ENCODE assay signal across 9 mouse cellular contexts in genomic region chr10:96132161-96132560, GRCm38 (mm10). TPM values are rescaled to one million over a fixed set of nuclear protein-coding genes. Genes with fewer than 3 reads are reported as not detected.
DNase-seq lines count a peak whose midpoint lies in the region; ATAC-seq and TF ChIP-seq lines count a peak whose summit lies in the region.
"Had no signal": no experiment of that assay in that cellular context is flagged by ENCODE, and none has a peak within 500 bp of the region (broad histone marks: within the 10 kb centered on the region; RNA-seq: fewer than 3 reads in every experiment).

No protein-coding gene starts in this region.

- peak; percentile 42 to 44 for DNase-seq in B cell, adult 2 months
- peak; percentile 25 to 51 for DNase-seq in adrenal gland, adult 18-20 months (ENCODE audit: low spot score in 2 of 2)
- DNase-seq in embryo, embryonic 10 days (ENCODE audit: low spot score), result peak; percentile 75
- DNase-seq in limb, embryonic 14.5 days (ENCODE audit: low spot score), result peak; percentile 50
- DNase-seq in neural tube, embryonic 11.5 days (ENCODE audit: low spot score), result peak; percentile 61
- DNase-seq in thymus, postnatal 14 days, result peak; percentile 57

- no peaks in the 10 kb centered on the region for H3K36me3 ChIP-seq in kidney, embryonic 16.5 days (ENCODE audit: insufficient read depth, low read length)
- no peaks in the 10 kb centered on the region for H3K36me3 ChIP-seq in limb, embryonic 14.5 days (ENCODE audit: control insufficient read depth, insufficient read depth, low read length)
- H3K36me3 ChIP-seq in neural tube, embryonic 11.5 days (ENCODE audit: control insufficient read depth, insufficient read depth, low read length), result no peaks in the 10 kb centered on the region
- H3K36me3 ChIP-seq: embryonic facial prominence, embryonic 12.5 days had no signal

- 20% methylated on average over 6 of the region's 6 CpGs for WGBS in kidney, embryonic 16.5 days
- 25% methylated on average over 6 of the region's 6 CpGs for WGBS in limb, embryonic 14.5 days
- 44% methylated on average over 6 of the region's 6 CpGs for WGBS in neural tube, embryonic 11.5 days

- no peaks in the 10 kb centered on the region for H3K9me3 ChIP-seq in kidney, embryonic 16.5 days (ENCODE audit: low read length)
- no peaks in the 10 kb centered on the region for H3K9me3 ChIP-seq in limb, embryonic 14.5 days (ENCODE audit: control insufficient read depth, low read length)
- no peaks in the 10 kb centered on the region for H3K9me3 ChIP-seq in neural tube, embryonic 11.5 days (ENCODE audit: control insufficient read depth, low read length)
- H3K9me3 ChIP-seq: embryonic facial prominence, embryonic 12.5 days had no signal

- H3K27ac ChIP-seq in kidney, embryonic 16.5 days (ENCODE audit: low read length), result no peak overlapping the region
- no peak overlapping the region for H3K27ac ChIP-seq in limb, embryonic 14.5 days (replicated peaks; ENCODE audit: low read depth, low read length)
- H3K27ac ChIP-seq in neural tube, embryonic 11.5 days (ENCODE audit: low read depth, low read length), result no peak overlapping the region
- H3K27ac ChIP-seq: embryonic facial prominence, embryonic 12.5 days had no signal

- no peak overlapping the region for H3K4me3 ChIP-seq in kidney, embryonic 16.5 days (ENCODE audit: low read length)
- H3K4me3 ChIP-seq in limb, embryonic 14.5 days (replicated peaks; ENCODE audit: low read length), result no peak overlapping the region
- no peak overlapping the region for H3K4me3 ChIP-seq in neural tube, embryonic 11.5 days (ENCODE audit: low read depth, low read length)
- H3K4me3 ChIP-seq: embryonic facial prominence, embryonic 12.5 days had no signal

- no peak overlapping the region for H3K4me2 ChIP-seq in kidney, embryonic 16.5 days (replicated peaks; ENCODE audit: low read depth, low read length)
- no peak overlapping the region for H3K4me2 ChIP-seq in limb, embryonic 14.5 days (replicated peaks; ENCODE audit: low read depth, low read length, severe bottlenecking)
- H3K4me2 ChIP-seq in neural tube, embryonic 11.5 days (ENCODE audit: low read depth), result no peak overlapping the region
- H3K4me2 ChIP-seq: embryonic facial prominence, embryonic 12.5 days had no signal

- TF ChIP-seq POLR2A in limb, embryonic 14.5 days (IDR thresholded peaks at IDR 0.05; ENCODE audit: borderline replicate concordance, extremely low read depth, insufficient read depth, insufficient read length), result no peak

- H3K4me1 ChIP-seq in kidney, embryonic 16.5 days (ENCODE audit: insufficient read depth, low read length), result no peaks in the 10 kb centered on the region
- no peaks in the 10 kb centered on the region for H3K4me1 ChIP-seq in limb, embryonic 14.5 days (ENCODE audit: control insufficient read depth, insufficient read depth, low read length)
- no peaks in the 10 kb centered on the region for H3K4me1 ChIP-seq in neural tube, embryonic 11.5 days (ENCODE audit: control insufficient read depth, insufficient read depth, low read length)

- H3K27me3 ChIP-seq in kidney, embryonic 16.5 days (ENCODE audit: insufficient read depth, low read length), result no peaks in the 10 kb centered on the region
- H3K27me3 ChIP-seq in limb, embryonic 14.5 days (ENCODE audit: control insufficient read depth, insufficient read depth, low read length), result no peaks in the 10 kb centered on the region
- H3K27me3 ChIP-seq in neural tube, embryonic 11.5 days (ENCODE audit: control insufficient read depth, insufficient read depth, low read length), result no peaks in the 10 kb centered on the region
- H3K27me3 ChIP-seq: embryonic facial prominence, embryonic 12.5 days had no signal

- H3K9ac ChIP-seq in kidney, embryonic 16.5 days (replicated peaks; ENCODE audit: low read length), result no peak overlapping the region
- no peak overlapping the region for H3K9ac ChIP-seq in limb, embryonic 14.5 days (ENCODE audit: low read depth, low read length, severe bottlenecking)
- no peak overlapping the region for H3K9ac ChIP-seq in neural tube, embryonic 11.5 days (ENCODE audit: low read length)
- H3K9ac ChIP-seq: embryonic facial prominence, embryonic 12.5 days had no signal

- ATAC-seq in granulocyte monocyte progenitor cell, adult 5-6 weeks (replicated peaks; ENCODE audit: poor library complexity, severe bottlenecking), result peak; percentile 85
- peak; percentile 57; the same call in 1 of the 2 replicates for ATAC-seq in kidney, embryonic 16.5 days (ENCODE audit: low FRiP score, low TSS enrichment)
- ATAC-seq in limb, embryonic 14.5 days (ENCODE audit: low FRiP score, low read depth), result 0 out of 2 replicates have a peak, but pooled peaks have one; percentile 44
- ATAC-seq in neural tube, embryonic 11.5 days (ENCODE audit: insufficient read depth, low FRiP score, low TSS enrichment), result peak; percentile 53; the same call in 1 of the 2 replicates

RNA-seq across cellular contexts. Expression of gene Gm5426, which starts 4.2 kb away (rescaled TPM):
- not detected for total RNA-seq in adrenal gland, adult 18-20 months (2021)
- not detected in 2 replicates for total RNA-seq in granulocyte monocyte progenitor cell, adult 5-6 weeks (2014; fragmentation: Nextera tagmentation)
- total RNA-seq in granulocyte monocyte progenitor cell, adult 5-6 weeks (2017), result not detected in 2 replicates
- not detected in 2 replicates for polyA plus RNA-seq in kidney, embryonic 16.5 days (2015; fragmentation: Nextera tagmentation; extraction: Ambion mirVana)
- polyA plus RNA-seq in limb, embryonic 14.5 days (2012; rRNA removed), result not detected in 2 replicates
- polyA plus RNA-seq in limb, embryonic 14.5 days (2014; fragmentation: Nextera tagmentation; extraction: Ambion mirVana), result not detected in 2 replicates
- not detected in 2 replicates for polyA plus RNA-seq in neural tube, embryonic 11.5 days (2014; fragmentation: Nextera tagmentation; extraction: Ambion mirVana)
- polyA plus RNA-seq: embryonic facial prominence, embryonic 12.5 days had no signal
